Mouse (Mus musculus) stomach, embryonic 15.5 days (tissue): Measurements from ENCODE around the gene Dnal1. TPM values are rescaled to one million over a fixed set of nuclear protein-coding genes. Genes with fewer than 3 reads are reported as not detected.

Source experiments
- ATAC-seq: fragments of 200-750 bp; cut with Nextera tagmentation; 2 replicates; pipeline ENCODE4 v1.8.0; 2017; ENCODE audit warnings: low read depth, moderate number of reproducible peaks, moderate TSS enrichment; ENCODE audit not compliant: insufficient read depth, low FRiP score
- H3K27ac ChIP-seq: fragments of 300-500 bp; sonication (generic); 2 replicates; pipeline ENCODE4 v1.5.1; 2015; ENCODE audit warnings: mild to moderate bottlenecking, inconsistent platforms
- H3K27me3 ChIP-seq: fragments of 300-500 bp; sonication (generic); replicated peaks from 2 replicates; pipeline ENCODE4 v1.6.1; 2015; ENCODE audit warnings: inconsistent platforms
- H3K36me3 ChIP-seq: fragments of 300-500 bp; sonication (generic); 2 replicates; pipeline ENCODE4 v1.6.1; 2015; ENCODE audit warnings: inconsistent platforms
- H3K4me1 ChIP-seq: fragments of 300-500 bp; sonication (generic); 2 replicates; pipeline ENCODE4 v1.6.1; 2015; ENCODE audit warnings: inconsistent platforms
- H3K4me2 ChIP-seq: fragments of 300-500 bp; sonication (generic); 2 replicates; pipeline ENCODE4 v1.6.1; 2015; ENCODE audit warnings: mild to moderate bottlenecking, inconsistent platforms
- H3K4me3 ChIP-seq: fragments of 300-500 bp; sonication (generic); replicated peaks from 2 replicates; pipeline ENCODE4 v1.5.1; 2015; ENCODE audit warnings: inconsistent platforms
- H3K9ac ChIP-seq: fragments of 300-500 bp; sonication (generic); 2 replicates; pipeline ENCODE4 v1.6.1; 2015; ENCODE audit warnings: inconsistent platforms
- H3K9me3 ChIP-seq: fragments of 300-500 bp; sonication (generic); 2 replicates; pipeline ENCODE4 v1.6.1; 2016; ENCODE audit warnings: inconsistent platforms
- WGBS: fragments of 180-500 bp; shearing (Covaris S2); methylation state at CpG from one replicate; pipeline ENCODE4 v1.1.7; 2015; 5-methylcytosine and 5-hydroxymethylcytosine counted together
- polyA plus RNA-seq: library from polyadenylated mRNA; unstranded; fragments of >200 nt; fragmentation: Nextera tagmentation; extraction: Ambion mirVana; gene quantifications from 2 replicates; pipeline ENCODE4 v1.2.1, GENCODE M21; 2015

Dnal1 gene
- polyA plus RNA-seq, 1 experiment from 2014 or later, result 5.3 TPM

- Histone ChIP-seq H3K27ac (no peak overlapping the region), H3K27me3 (no peaks in the 10 kb centered on the region), H3K4me3 (no peak overlapping the region), H3K4me2 (no peak overlapping the region), H3K36me3 (peaks cover 4% of the 10 kb centered on the region), H3K4me1 (no peaks in the 10 kb centered on the region), H3K9ac (no peak overlapping the region), H3K9me3 (no peaks in the 10 kb centered on the region)
- WGBS, result 86% methylated on average over 8 of the region's 8 CpGs
- ATAC-seq, result no peak
Observed at GRCm38 (mm10) chr12:84129931-84130330, 15.8 kb downstream of the Dnal1 start.

GRCm38 (mm10) chr12:84132265-84132664 is 18.1 kb downstream of the Dnal1 start:
- Histone ChIP-seq H3K9ac (no peak overlapping the region), H3K27ac (no peak overlapping the region), H3K9me3 (no peaks in the 10 kb centered on the region), H3K36me3 (peaks cover 7% of the 10 kb centered on the region), H3K4me2 (no peak overlapping the region), H3K4me3 (no peak overlapping the region), H3K27me3 (no peaks in the 10 kb centered on the region), H3K4me1 (no peaks in the 10 kb centered on the region)
- 64% methylated on average over 3 of the region's 3 CpGs for WGBS
- no peak for ATAC-seq

GRCm38 (mm10) chr12:84137131-84137530 is 23.0 kb downstream of the Dnal1 start:
- peaks cover 3% of the 10 kb centered on the region; the same call in 1 of the 2 replicates for H3K36me3 ChIP-seq
- no peak overlapping the region for H3K27ac ChIP-seq
- H3K9ac ChIP-seq, result no peak overlapping the region
- no peaks in the 10 kb centered on the region for H3K9me3 ChIP-seq
- ATAC-seq, result no peak
- no peaks in the 10 kb centered on the region for H3K4me1 ChIP-seq
- 95% methylated on average over 7 of the region's 7 CpGs for WGBS
- H3K4me2 ChIP-seq, result no peak overlapping the region
- H3K4me3 ChIP-seq, result no peak overlapping the region
- no peaks in the 10 kb centered on the region for H3K27me3 ChIP-seq

- no peak for ATAC-seq
- H3K4me3 ChIP-seq, result no peak overlapping the region
- no peak overlapping the region for H3K27ac ChIP-seq
- no peaks in the 10 kb centered on the region for H3K27me3 ChIP-seq
- H3K4me2 ChIP-seq, result no peak overlapping the region
- no peaks in the 10 kb centered on the region for H3K9me3 ChIP-seq
- WGBS, result 71% methylated on average over 4 of the region's 4 CpGs
- peaks cover 3% of the 10 kb centered on the region; the same call in 1 of the 2 replicates for H3K36me3 ChIP-seq
- no peaks in the 10 kb centered on the region for H3K4me1 ChIP-seq
- H3K9ac ChIP-seq, result no peak overlapping the region
Observed at GRCm38 (mm10) chr12:84140135-84140534, 26.0 kb downstream of the Dnal1 start.

- WGBS, result 71% methylated on average over 4 of the region's 4 CpGs
- no peak overlapping the region for H3K27ac ChIP-seq
- H3K36me3 ChIP-seq, result peaks cover 3% of the 10 kb centered on the region; the same call in 1 of the 2 replicates
Observed at GRCm38 (mm10) chr12:84141271-84141670, 27.1 kb downstream of the Dnal1 start.

GRCm38 (mm10) chr12:84142281-84143050 is 28.3 kb downstream of the Dnal1 start:
- Histone ChIP-seq H3K27ac (no peak overlapping the region), H3K9ac (no peak overlapping the region), H3K9me3 (no peaks in the 10 kb centered on the region), H3K4me3 (no peak overlapping the region), H3K4me1 (no peaks in the 10 kb centered on the region), H3K36me3 (no peaks in the 10 kb centered on the region), H3K27me3 (no peaks in the 10 kb centered on the region), H3K4me2 (no peak overlapping the region)
- 51% methylated on average over 14 of the region's 14 CpGs for WGBS
- no peak for ATAC-seq

More at GRCm38 (mm10) chr12:84141271-84141670, 27.1 kb downstream of the Dnal1 start:
- Histone ChIP-seq H3K4me1 (no peaks in the 10 kb centered on the region), H3K4me2 (no peak overlapping the region), H3K9ac (no peak overlapping the region), H3K27me3 (no peaks in the 10 kb centered on the region), H3K4me3 (no peak overlapping the region), H3K9me3 (no peaks in the 10 kb centered on the region)
- ATAC-seq, result no peak

- Histone ChIP-seq H3K9ac (0 out of 2 replicates have a peak within 1 kb of the TSS, but pooled peaks have one; percentile 7), H3K4me1 (peaks cover 18% of the 10 kb centered on the region), H3K27me3 (no peaks in the 10 kb centered on the region), H3K36me3 (peaks cover 7% of the 10 kb centered on the region), H3K4me2 (peak within 1 kb of the TSS; percentile 82), H3K27ac (no peak within 1 kb of the TSS), H3K4me3 (peak within 1 kb of the TSS; percentile 46), H3K9me3 (no peaks in the 10 kb centered on the region)
- 2% methylated on average over 48 of the region's 50 CpGs for WGBS
- ATAC-seq, result peak; percentile 68
Observed at GRCm38 (mm10) chr12:84147954-84148621, 33.9 kb downstream of the Dnal1 start, which contains the start of gene Pnma1. Gene Pnma1 (minus strand): TSS chr12:84148489.

- no peak overlapping the region for H3K27ac ChIP-seq
- 14% methylated on average over 10 of the region's 10 CpGs for WGBS
- H3K27me3 ChIP-seq, result no peaks in the 10 kb centered on the region
- H3K4me1 ChIP-seq, result peaks cover 18% of the 10 kb centered on the region
- no peaks in the 10 kb centered on the region for H3K9me3 ChIP-seq
- H3K4me3 ChIP-seq, result peak overlapping the region; percentile 46
- H3K9ac ChIP-seq, result no peak overlapping the region
- ATAC-seq, result no peak
- peak overlapping the region; percentile 82 for H3K4me2 ChIP-seq
- H3K36me3 ChIP-seq, result peaks cover 9% of the 10 kb centered on the region
Observed at GRCm38 (mm10) chr12:84148622-84149012, 34.5 kb downstream of the Dnal1 start.

GRCm38 (mm10) chr12:84149971-84150370 is 35.8 kb downstream of the Dnal1 start:
- Histone ChIP-seq H3K27me3 (no peaks in the 10 kb centered on the region), H3K4me3 (no peak overlapping the region), H3K36me3 (peaks cover 17% of the 10 kb centered on the region), H3K9ac (no peak overlapping the region), H3K27ac (no peak overlapping the region), H3K4me1 (peaks cover 18% of the 10 kb centered on the region), H3K9me3 (no peaks in the 10 kb centered on the region), H3K4me2 (no peak overlapping the region)
- ATAC-seq, result no peak
- WGBS, result 86% methylated on average over 15 of the region's 15 CpGs

- Histone ChIP-seq H3K4me3 (no peak overlapping the region), H3K9me3 (no peaks in the 10 kb centered on the region), H3K36me3 (peaks cover 25% of the 10 kb centered on the region), H3K27me3 (no peaks in the 10 kb centered on the region), H3K4me2 (no peak overlapping the region), H3K9ac (no peak overlapping the region), H3K4me1 (peaks cover 18% of the 10 kb centered on the region), H3K27ac (0 out of 2 replicates have a peak overlapping the region, but pooled peaks have one; percentile 72)
- peak; percentile 74; the same call in 1 of the 2 replicates for ATAC-seq
- WGBS, result 30% methylated on average over 6 of the region's 6 CpGs
Observed at GRCm38 (mm10) chr12:84150976-84151375, 36.8 kb downstream of the Dnal1 start.

GRCm38 (mm10) chr12:84151911-84152310 is 37.7 kb downstream of the Dnal1 start:
- 75% methylated on average over 10 of the region's 10 CpGs for WGBS
- Histone ChIP-seq H3K4me1 (peaks cover 18% of the 10 kb centered on the region), H3K4me2 (peak overlapping the region; percentile 28; the same call in 1 of the 2 replicates), H3K9ac (no peak overlapping the region), H3K9me3 (no peaks in the 10 kb centered on the region), H3K36me3 (peaks cover 33% of the 10 kb centered on the region), H3K27me3 (no peaks in the 10 kb centered on the region), H3K4me3 (no peak overlapping the region), H3K27ac (peak overlapping the region; percentile 72)
- 0 out of 2 replicates have a peak, but pooled peaks have one; percentile 33 for ATAC-seq
